In genomic region chr6:125363451-125364242, GRCm38 (mm10) we compare ENCODE assay signal across 9 mouse cellular contexts. TPM values are rescaled to one million over a fixed set of nuclear protein-coding genes. Genes with fewer than 3 reads are reported as not detected.
DNase-seq lines count a peak whose midpoint lies in the region; ATAC-seq and TF ChIP-seq lines count a peak whose summit lies in the region.
"Had no signal": no experiment of that assay in that cellular context is flagged by ENCODE, and none has a peak within 500 bp of the region (broad histone marks: within the 10 kb centered on the region; RNA-seq: fewer than 3 reads in every experiment).

No protein-coding gene starts in this region.

- peaks cover 39% of the 10 kb centered on the region for H3K36me3 ChIP-seq in heart, embryonic 13.5 days
- 0 out of 2 replicates have a peak, but pooled peaks cover 5% of the 10 kb centered on the region for H3K36me3 ChIP-seq in forebrain, embryonic 13.5 days (ENCODE audit: poor library complexity, severe bottlenecking)
- peaks cover 40% of the 10 kb centered on the region for H3K36me3 ChIP-seq in kidney, embryonic 16.5 days (ENCODE audit: insufficient read depth, low read length)
- H3K36me3 ChIP-seq in midbrain, postnatal 0 days (ENCODE audit: insufficient read depth, low read length): no peaks in the 10 kb centered on the region
- H3K36me3 ChIP-seq: G1E had no signal

- no peak for ATAC-seq in heart, embryonic 13.5 days (ENCODE audit: extremely low read depth, insufficient number of reproducible peaks, low FRiP score, low TSS enrichment)
- ATAC-seq in forebrain, embryonic 13.5 days: no peak
- no peak for ATAC-seq in kidney, embryonic 16.5 days (ENCODE audit: low FRiP score, low TSS enrichment)
- ATAC-seq in midbrain, postnatal 0 days (ENCODE audit: low FRiP score): peak; percentile 3; the same call in 1 of the 2 replicates

- H3K9ac ChIP-seq in heart, embryonic 13.5 days: no peak overlapping the region
- H3K9ac ChIP-seq in forebrain, embryonic 13.5 days: no peak overlapping the region
- 0 out of 2 replicates have a peak overlapping the region, but pooled peaks have one; percentile 9 for H3K9ac ChIP-seq in kidney, embryonic 16.5 days (replicated peaks; ENCODE audit: low read length)
- no peak overlapping the region for H3K9ac ChIP-seq in midbrain, postnatal 0 days (replicated peaks; ENCODE audit: low read length, poor library complexity, severe bottlenecking)

- peaks cover 24% of the 10 kb centered on the region for H3K4me1 ChIP-seq in heart, embryonic 13.5 days
- H3K4me1 ChIP-seq in forebrain, embryonic 13.5 days: peaks cover 20% of the 10 kb centered on the region
- peaks cover 35% of the 10 kb centered on the region for H3K4me1 ChIP-seq in kidney, embryonic 16.5 days (ENCODE audit: insufficient read depth, low read length)
- H3K4me1 ChIP-seq in midbrain, postnatal 0 days (ENCODE audit: insufficient read depth, low read length): peaks cover 9% of the 10 kb centered on the region; the same call in 1 of the 2 replicates

- H3K27ac ChIP-seq in heart, embryonic 13.5 days (replicated peaks): no peak overlapping the region
- no peak overlapping the region for H3K27ac ChIP-seq in forebrain, embryonic 13.5 days
- H3K27ac ChIP-seq in kidney, embryonic 16.5 days (ENCODE audit: low read length): 0 out of 2 replicates have a peak overlapping the region, but pooled peaks have one; percentile 13
- H3K27ac ChIP-seq in midbrain, postnatal 0 days (ENCODE audit: low read depth, low read length): no peak overlapping the region

- 12% methylated on average over 23 of the region's 23 CpGs for WGBS in heart, embryonic 13.5 days
- WGBS in forebrain, embryonic 13.5 days: 6% methylated on average over 23 of the region's 23 CpGs
- 23% methylated on average over 23 of the region's 23 CpGs for WGBS in kidney, embryonic 16.5 days
- WGBS in midbrain, postnatal 0 days: 11% methylated on average over 23 of the region's 23 CpGs

- intact Hi-C loops in gastrocnemius, postnatal 36 days (cut with DNase I): loop anchor here (5.0 kb wide), 2 partner anchors 36 to 86 kb away; no protein-coding TSS in a partner anchor

- H3K4me2 ChIP-seq in heart, embryonic 13.5 days: peak overlapping the region; percentile 47
- peak overlapping the region; percentile 39 for H3K4me2 ChIP-seq in forebrain, embryonic 13.5 days
- H3K4me2 ChIP-seq in kidney, embryonic 16.5 days (replicated peaks; ENCODE audit: low read depth, low read length): no peak overlapping the region; the same call in 1 of the 2 replicates
- peak overlapping the region; percentile 39 for H3K4me2 ChIP-seq in midbrain, postnatal 0 days (ENCODE audit: low read depth, low read length, poor library complexity, severe bottlenecking)

- TF ChIP-seq CTCF in midbrain, postnatal 0 days (IDR thresholded peaks at IDR 0.05): no peak

- DNase-seq in heart, adult 18-20 months: no peak
- no peak for DNase-seq in midbrain, postnatal 0 days (ENCODE audit: low spot score)
- DNase-seq in frontal cortex, postnatal 36 days (ENCODE audit: low spot score in 2 of 2): no peak
- no peak for DNase-seq in gastrocnemius, postnatal 36 days
- DNase-seq in cerebellum, adult 9-10 months: no peak

- peaks cover 47% of the 10 kb centered on the region for H3K27me3 ChIP-seq in heart, embryonic 13.5 days (replicated peaks)
- peaks cover 52% of the 10 kb centered on the region for H3K27me3 ChIP-seq in forebrain, embryonic 13.5 days
- H3K27me3 ChIP-seq in kidney, embryonic 16.5 days (ENCODE audit: insufficient read depth, low read length): no peaks in the 10 kb centered on the region
- H3K27me3 ChIP-seq in midbrain, postnatal 0 days (ENCODE audit: insufficient read depth, low read length): peaks cover 7% of the 10 kb centered on the region; the same call in 1 of the 2 replicates

- peak overlapping the region; percentile 12; the same call in 1 of the 2 replicates for H3K4me3 ChIP-seq in heart, embryonic 13.5 days
- peak overlapping the region; percentile 21 for H3K4me3 ChIP-seq in forebrain, embryonic 13.5 days
- no peak overlapping the region for H3K4me3 ChIP-seq in kidney, embryonic 16.5 days (ENCODE audit: low read length)
- peak overlapping the region; percentile 8; the same call in 1 of the 2 replicates for H3K4me3 ChIP-seq in midbrain, postnatal 0 days (ENCODE audit: low read depth, low read length)

- no peaks in the 10 kb centered on the region for H3K9me3 ChIP-seq in heart, embryonic 13.5 days
- no peaks in the 10 kb centered on the region for H3K9me3 ChIP-seq in forebrain, embryonic 13.5 days (replicated peaks)
- no peaks in the 10 kb centered on the region for H3K9me3 ChIP-seq in kidney, embryonic 16.5 days (ENCODE audit: low read length)
- H3K9me3 ChIP-seq in midbrain, postnatal 0 days (ENCODE audit: low read length): no peaks in the 10 kb centered on the region

RNA-seq across cellular contexts. Expression of gene Tnfrsf1a, which starts 14.5 kb away (rescaled TPM):
- 39.0 and 43.8 TPM in 2 replicates for polyA plus RNA-seq in heart, embryonic 13.5 days (2015; fragmentation: Nextera tagmentation; extraction: Ambion mirVana)
- 10 to 100 TPM; 47.5 to 50.8 TPM for total RNA-seq in heart, adult 18-20 months (2021)
- 12.8 and 13.8 TPM in 2 replicates for polyA plus RNA-seq in forebrain, embryonic 13.5 days (2015; fragmentation: Nextera tagmentation; extraction: Ambion mirVana)
- polyA plus RNA-seq in kidney, embryonic 16.5 days (2015; fragmentation: Nextera tagmentation; extraction: Ambion mirVana): 91.0 and 93.2 TPM in 2 replicates
- 9.2 and 15.9 TPM in 2 replicates for total RNA-seq in midbrain, postnatal 0 days (2014; rRNA removed)
- 10.4 and 12.9 TPM in 2 replicates for polyA plus RNA-seq in midbrain, postnatal 0 days (2015; fragmentation: Nextera tagmentation; extraction: Ambion mirVana)
- total RNA-seq in gastrocnemius, postnatal 36 days (2021): 10 to 100 TPM; 21.9 to 28.7 TPM
- total RNA-seq: G1E had no signal

RNA-seq across cellular contexts. Expression of gene Plekhg6, which starts 16.9 kb away (rescaled TPM):
- polyA plus RNA-seq in heart, embryonic 13.5 days (2015; fragmentation: Nextera tagmentation; extraction: Ambion mirVana): 0.10 and 0.11 TPM in 2 replicates
- total RNA-seq in heart, adult 18-20 months (2021): not detected
- polyA plus RNA-seq in forebrain, embryonic 13.5 days (2015; fragmentation: Nextera tagmentation; extraction: Ambion mirVana): 0.08 and 0.09 TPM in 2 replicates
- 4.9 and 6.0 TPM in 2 replicates for polyA plus RNA-seq in kidney, embryonic 16.5 days (2015; fragmentation: Nextera tagmentation; extraction: Ambion mirVana)
- total RNA-seq in midbrain, postnatal 0 days (2014; rRNA removed): 0.22 and 0.24 TPM in 2 replicates
- polyA plus RNA-seq in midbrain, postnatal 0 days (2015; fragmentation: Nextera tagmentation; extraction: Ambion mirVana): 0.35 and 0.54 TPM in 2 replicates
- not detected for total RNA-seq in gastrocnemius, postnatal 36 days (2021)
- total RNA-seq: G1E had no signal
- polyA plus RNA-seq: G1E had no signal

RNA-seq across cellular contexts. Expression of gene Scnn1a, which starts 43.2 kb away (rescaled TPM):
- 0.63 and 0.69 TPM in 2 replicates for polyA plus RNA-seq in heart, embryonic 13.5 days (2015; fragmentation: Nextera tagmentation; extraction: Ambion mirVana)
- total RNA-seq in heart, adult 18-20 months (2021): 1 to 10 TPM in 1 of 2 experiments, under 1 TPM in 1; 0.47 to 1.3 TPM
- polyA plus RNA-seq in forebrain, embryonic 13.5 days (2015; fragmentation: Nextera tagmentation; extraction: Ambion mirVana): 0.13 and 0.26 TPM in 2 replicates
- polyA plus RNA-seq in kidney, embryonic 16.5 days (2015; fragmentation: Nextera tagmentation; extraction: Ambion mirVana): 7.5 and 7.7 TPM in 2 replicates
- 1.5 and 1.8 TPM in 2 replicates for total RNA-seq in midbrain, postnatal 0 days (2014; rRNA removed)
- polyA plus RNA-seq in midbrain, postnatal 0 days (2015; fragmentation: Nextera tagmentation; extraction: Ambion mirVana): 1.8 TPM in 2 replicates
- total RNA-seq in gastrocnemius, postnatal 36 days (2021): under 1 TPM; 0.15 to 0.36 TPM
- polyA plus RNA-seq: G1E had no signal

RNA-seq across cellular contexts. Expression of gene Ltbr, which starts 50.0 kb away (rescaled TPM):
- 42.9 and 43.5 TPM in 2 replicates for polyA plus RNA-seq in heart, embryonic 13.5 days (2015; fragmentation: Nextera tagmentation; extraction: Ambion mirVana)
- 10 to 100 TPM; 25.0 to 28.7 TPM for total RNA-seq in heart, adult 18-20 months (2021)
- 10.2 and 12.3 TPM in 2 replicates for polyA plus RNA-seq in forebrain, embryonic 13.5 days (2015; fragmentation: Nextera tagmentation; extraction: Ambion mirVana)
- polyA plus RNA-seq in kidney, embryonic 16.5 days (2015; fragmentation: Nextera tagmentation; extraction: Ambion mirVana): 71.6 and 73.7 TPM in 2 replicates
- total RNA-seq in midbrain, postnatal 0 days (2014; rRNA removed): 24.4 TPM in 2 replicates
- polyA plus RNA-seq in midbrain, postnatal 0 days (2015; fragmentation: Nextera tagmentation; extraction: Ambion mirVana): 14.5 and 15.7 TPM in 2 replicates
- total RNA-seq in gastrocnemius, postnatal 36 days (2021): 10 to 100 TPM; 20.3 to 21.7 TPM
- total RNA-seq: G1E had no signal
- polyA plus RNA-seq: G1E had no signal
